Mouse (Mus musculus) cerebellum, adult 2 months (tissue): Measurements from ENCODE around the gene Zbtb20.

Source experiments
- CTCF ChIP-seq: fragments of 200-500 bp; IDR thresholded peaks from 2 replicates; pipeline ENCODE4 v1.5.1; 2011; ENCODE audit warnings: low read depth, mild to moderate bottlenecking, control low read depth, low read length, moderate library complexity, borderline replicate concordance; ENCODE audit not compliant: insufficient read depth
- POLR2A ChIP-seq: fragments of 200-500 bp; IDR thresholded peaks from 2 replicates; pipeline ENCODE4 v1.6.1; 2011; ENCODE audit warnings: low read length, control low read depth, borderline replicate concordance; ENCODE audit not compliant: insufficient read depth

GRCm38 (mm10) chr16:43419923-43420322 is 544.2 kb downstream of the Zbtb20 start:
- TF ChIP-seq POLR2A: no peak
- no peak for TF ChIP-seq CTCF
